Mouse (Mus musculus) embryonic facial prominence, embryonic 14.5 days (tissue): ENCODE measurements at regions not wholly inside any gene's neighbourhood (a gene's known extent, or its start where the extent isn't known, plus 50 kb on each side); places are given as distances from the start of the nearest gene placed in this dataset.
A peak's percentile ranks its signal among the peaks of the same experiment; 100 is the strongest.

Experiments
- ATAC-seq: fragments of 200-750 bp; cut with Nextera tagmentation; 2 replicates; pipeline ENCODE4 v1.8.0; 2017; ENCODE audit warnings: low read depth, moderate number of reproducible peaks, moderate TSS enrichment
- DNase-seq: peaks from one replicate; pipeline ENCODE4 v3.0.0-alpha.2; 2015; ENCODE audit warnings: low spot score
- H3K27ac ChIP-seq: fragments of 300-500 bp; sonication (generic); replicated peaks from 2 replicates; pipeline ENCODE4 v1.5.1; 2014; ENCODE audit warnings: low read depth, mild to moderate bottlenecking, low read length, moderate library complexity
- H3K27me3 ChIP-seq: fragments of 300-500 bp; sonication (generic); replicated peaks from 2 replicates; pipeline ENCODE4 v1.6.1; 2014; ENCODE audit warnings: low read length; ENCODE audit not compliant: control insufficient read depth, insufficient read depth
- H3K36me3 ChIP-seq: fragments of 300-500 bp; sonication (generic); 2 replicates; pipeline ENCODE4 v1.6.1; 2014; ENCODE audit warnings: low read length, mixed read lengths; ENCODE audit not compliant: control insufficient read depth, insufficient read depth
- H3K4me1 ChIP-seq: fragments of 300-500 bp; sonication (generic); 2 replicates; pipeline ENCODE4 v1.6.1; 2014; ENCODE audit warnings: antibody characterized with exemption, low read length; ENCODE audit not compliant: control insufficient read depth, insufficient read depth
- H3K4me2 ChIP-seq: fragments of 300-500 bp; sonication (generic); 2 replicates; pipeline ENCODE4 v1.6.1; 2014; ENCODE audit warnings: low read depth, mild to moderate bottlenecking, low read length, moderate library complexity, mixed read lengths
- H3K4me3 ChIP-seq: fragments of 300-500 bp; sonication (generic); 2 replicates; pipeline ENCODE4 v1.5.1; 2014; ENCODE audit warnings: low read depth, mild to moderate bottlenecking, low read length
- H3K9ac ChIP-seq: fragments of 300-500 bp; sonication (generic); 2 replicates; pipeline ENCODE4 v1.6.1; 2014; ENCODE audit warnings: low read depth, mild to moderate bottlenecking, low read length, moderate library complexity, mixed read lengths
- H3K9me3 ChIP-seq: fragments of 300-500 bp; sonication (generic); 2 replicates; pipeline ENCODE4 v1.6.1; 2016; ENCODE audit warnings: low read length; ENCODE audit not compliant: control insufficient read depth
- WGBS: fragments of 180-500 bp; shearing (Covaris S2); extraction: QIAGEN DNeasy Blood & Tissue Kit; methylation state at CpG from one replicate; pipeline ENCODE4 v1.1.7; 2014; 5-methylcytosine and 5-hydroxymethylcytosine counted together

- ATAC-seq = no peak
- Histone ChIP-seq H3K9me3 (no peaks in the 10 kb centered on the region), H3K4me1 (peaks cover 6% of the 10 kb centered on the region), H3K27me3 (no peaks in the 10 kb centered on the region), H3K4me2 (no peak overlapping the region), H3K4me3 (no peak overlapping the region), H3K36me3 (no peaks in the 10 kb centered on the region), H3K9ac (no peak overlapping the region), H3K27ac (no peak overlapping the region)
- 62% methylated on average over 4 of the region's 4 CpGs for WGBS
- no peak for DNase-seq
These were observed 70.5 kb upstream of the Bcl6 start for GRCm38 (mm10) chr16:24059090-24059600.

GRCm38 (mm10) chr16:24056885-24057531 lies 68.4 kb upstream of the Bcl6 start:
- 39% methylated on average over 11 of the region's 11 CpGs for WGBS

GRCm38 (mm10) chr16:24056123-24056884 lies 67.7 kb upstream of the Bcl6 start:
- H3K4me1 ChIP-seq = peaks cover 6% of the 10 kb centered on the region
- no peaks in the 10 kb centered on the region for H3K9me3 ChIP-seq
- H3K36me3 ChIP-seq = no peaks in the 10 kb centered on the region
- 54% methylated on average over 12 of the region's 12 CpGs for WGBS
- no peaks in the 10 kb centered on the region for H3K27me3 ChIP-seq
- H3K4me2 ChIP-seq = no peak overlapping the region
- peak; percentile 51 for DNase-seq
- H3K27ac ChIP-seq = peak overlapping the region; percentile 54
- H3K9ac ChIP-seq = no peak overlapping the region
- H3K4me3 ChIP-seq = no peak overlapping the region
- ATAC-seq = peak; percentile 58; the same call in 1 of the 2 replicates

More at GRCm38 (mm10) chr16:24056885-24057531, 68.4 kb upstream of the Bcl6 start:
- Histone ChIP-seq H3K27me3 (no peaks in the 10 kb centered on the region), H3K4me3 (no peak overlapping the region), H3K4me2 (no peak overlapping the region), H3K27ac (peak overlapping the region; percentile 54), H3K36me3 (no peaks in the 10 kb centered on the region), H3K4me1 (peaks cover 6% of the 10 kb centered on the region), H3K9me3 (no peaks in the 10 kb centered on the region), H3K9ac (no peak overlapping the region)
- DNase-seq = peak; percentile 88
- ATAC-seq = peak; percentile 70

GRCm38 (mm10) chr16:24054293-24054692 lies 65.6 kb upstream of the Bcl6 start:
- ATAC-seq = no peak
- 95% methylated on average over 3 of the region's 3 CpGs for WGBS
- no peak for DNase-seq

GRCm38 (mm10) chr16:24053403-24053802 lies 64.8 kb upstream of the Bcl6 start:
- H3K27me3 ChIP-seq = no peaks in the 10 kb centered on the region
- H3K36me3 ChIP-seq = no peaks in the 10 kb centered on the region
- H3K9ac ChIP-seq = no peak overlapping the region
- H3K4me2 ChIP-seq = no peak overlapping the region
- H3K4me3 ChIP-seq = no peak overlapping the region
- DNase-seq = no peak
- peaks cover 6% of the 10 kb centered on the region for H3K4me1 ChIP-seq
- no peaks in the 10 kb centered on the region for H3K9me3 ChIP-seq
- 65% methylated on average over 10 of the region's 10 CpGs for WGBS
- no peak for ATAC-seq
- no peak overlapping the region for H3K27ac ChIP-seq

More at GRCm38 (mm10) chr16:24054293-24054692, 65.6 kb upstream of the Bcl6 start:
- Histone ChIP-seq H3K27me3 (no peaks in the 10 kb centered on the region), H3K9ac (no peak overlapping the region), H3K36me3 (no peaks in the 10 kb centered on the region), H3K4me1 (peaks cover 6% of the 10 kb centered on the region), H3K27ac (no peak overlapping the region), H3K4me2 (no peak overlapping the region), H3K9me3 (no peaks in the 10 kb centered on the region), H3K4me3 (no peak overlapping the region)

GRCm38 (mm10) chr16:24050856-24051640 lies 62.4 kb upstream of the Bcl6 start:
- H3K9ac ChIP-seq = no peak overlapping the region
- H3K27ac ChIP-seq = no peak overlapping the region
- 77% methylated on average over 10 of the region's 10 CpGs for WGBS
- H3K4me3 ChIP-seq = no peak overlapping the region
- DNase-seq (peak; percentile 12), ATAC-seq (no peak)
- no peaks in the 10 kb centered on the region for H3K27me3 ChIP-seq
- no peak overlapping the region for H3K4me2 ChIP-seq
- no peaks in the 10 kb centered on the region for H3K36me3 ChIP-seq
- H3K4me1 ChIP-seq = no peaks in the 10 kb centered on the region; the same call in 1 of the 2 replicates
- H3K9me3 ChIP-seq = no peaks in the 10 kb centered on the region

GRCm38 (mm10) chr16:24043779-24044178 lies 55.1 kb upstream of the Bcl6 start:
- H3K27ac ChIP-seq = no peak overlapping the region
- no peak for ATAC-seq
- H3K9ac ChIP-seq = no peak overlapping the region
- H3K36me3 ChIP-seq = no peaks in the 10 kb centered on the region
- no peak overlapping the region for H3K4me2 ChIP-seq
- DNase-seq = no peak
- 85% methylated on average over 4 of the region's 4 CpGs for WGBS
- no peaks in the 10 kb centered on the region for H3K4me1 ChIP-seq
- H3K4me3 ChIP-seq = no peak overlapping the region
- H3K9me3 ChIP-seq = no peaks in the 10 kb centered on the region
- no peaks in the 10 kb centered on the region for H3K27me3 ChIP-seq

- H3K27me3 ChIP-seq = no peaks in the 10 kb centered on the region
- no peak overlapping the region for H3K27ac ChIP-seq
- no peak overlapping the region for H3K4me2 ChIP-seq
- H3K36me3 ChIP-seq = no peaks in the 10 kb centered on the region
- no peaks in the 10 kb centered on the region for H3K9me3 ChIP-seq
- DNase-seq (no peak), ATAC-seq (no peak)
- H3K4me1 ChIP-seq = no peaks in the 10 kb centered on the region
- WGBS = 89% methylated on average over 3 of the region's 3 CpGs
- no peak overlapping the region for H3K9ac ChIP-seq
- H3K4me3 ChIP-seq = no peak overlapping the region
These were observed 54.3 kb upstream of the Bcl6 start for GRCm38 (mm10) chr16:24042977-24043376.
